Mouse (Mus musculus) olfactory bulb, adult 2 months (tissue): ENCODE data around the gene Olfr619. TPM values are rescaled to one million over a fixed set of nuclear protein-coding genes. Genes with fewer than 3 reads are reported as not detected.

Experiments
- H3K27ac ChIP-seq: fragments of 200-500 bp; 2 replicates; pipeline ENCODE4 v1.5.1; 2012; ENCODE audit warnings: low read depth, low read length; ENCODE audit not compliant: insufficient read depth
- H3K4me1 ChIP-seq: fragments of 200-500 bp; 2 replicates; pipeline ENCODE4 v1.6.1; 2012; ENCODE audit warnings: low read length; ENCODE audit not compliant: control insufficient read depth, insufficient read depth
- H3K4me3 ChIP-seq: fragments of 200-500 bp; 2 replicates; pipeline ENCODE4 v1.5.1; 2012; ENCODE audit warnings: mild to moderate bottlenecking, low read depth, low read length, moderate library complexity; ENCODE audit not compliant: insufficient read depth
- CTCF ChIP-seq: fragments of 200-500 bp; IDR thresholded peaks from 2 replicates; pipeline ENCODE4 v1.5.1; 2012; ENCODE audit warnings: low read depth, mild to moderate bottlenecking, low read length, moderate library complexity; ENCODE audit not compliant: insufficient read depth
- POLR2A ChIP-seq: fragments of 200-500 bp; IDR thresholded peaks from 2 replicates; pipeline ENCODE4 v1.6.1; 2012; ENCODE audit warnings: mild to moderate bottlenecking, low read depth, low read length, moderate library complexity; ENCODE audit not compliant: insufficient read depth
- WGBS: fragments of 180-500 bp; shearing (Covaris S2); methylation state at CpG from one replicate; pipeline ENCODE4 v1.1.7; 2018; 5-methylcytosine and 5-hydroxymethylcytosine counted together
- polyA plus RNA-seq: library from polyadenylated mRNA; stranded (reverse); fragments of >200 nt; gene quantifications from 2 replicates; pipeline ENCODE4 v1.2.4, GENCODE M21; 2012; ENCODE audit warnings: low replicate concordance; ENCODE audit not compliant: missing spikeins, insufficient read depth, insufficient read length

Olfr619 gene
- not detected in 2 replicates for polyA plus RNA-seq

DNA sequence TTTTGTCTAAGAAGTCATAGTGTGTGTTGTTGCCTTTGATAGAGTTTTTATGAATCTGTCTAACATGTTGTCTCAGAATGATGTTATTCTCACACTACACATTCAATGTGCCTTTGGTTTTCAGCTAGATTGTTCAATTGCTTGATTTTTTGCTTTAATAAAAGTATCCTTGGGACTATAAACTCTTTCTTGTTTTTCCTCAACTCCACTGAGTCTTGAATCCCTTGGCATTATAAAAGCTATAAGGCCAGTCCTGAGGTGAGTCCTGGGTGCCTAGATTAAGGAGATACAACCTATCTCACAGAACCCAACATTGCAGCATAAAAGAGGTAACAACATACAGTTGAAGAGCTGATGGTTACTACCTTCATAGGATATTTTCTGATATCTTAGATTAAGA is at the start of gene Olfr619:
Gene Olfr619 (plus strand): TSS at position 301 of the 400 bp plus-strand sequence.
- Histone ChIP-seq H3K4me3 (no peak within 1 kb of the TSS), H3K27ac (no peak within 1 kb of the TSS), H3K4me1 (no peaks in the 10 kb centered on the region)
- TF ChIP-seq POLR2A: no peak
- TF ChIP-seq CTCF: no peak

- no peak for TF ChIP-seq CTCF
- TF ChIP-seq POLR2A: no peak
- no peak within 1 kb of the TSS for H3K4me3 ChIP-seq
- no peak within 1 kb of the TSS for H3K27ac ChIP-seq
- H3K4me1 ChIP-seq: no peaks in the 10 kb centered on the region
- 84% methylated on average over 2 of the region's 2 CpGs for WGBS
Measured at GRCm38 (mm10) chr7:103555779-103556178, 44.6 kb upstream of the Olfr619 start, which contains the start of gene Olfr615. Olfr615 (plus strand) TSS chr7:103556079.

DNA sequence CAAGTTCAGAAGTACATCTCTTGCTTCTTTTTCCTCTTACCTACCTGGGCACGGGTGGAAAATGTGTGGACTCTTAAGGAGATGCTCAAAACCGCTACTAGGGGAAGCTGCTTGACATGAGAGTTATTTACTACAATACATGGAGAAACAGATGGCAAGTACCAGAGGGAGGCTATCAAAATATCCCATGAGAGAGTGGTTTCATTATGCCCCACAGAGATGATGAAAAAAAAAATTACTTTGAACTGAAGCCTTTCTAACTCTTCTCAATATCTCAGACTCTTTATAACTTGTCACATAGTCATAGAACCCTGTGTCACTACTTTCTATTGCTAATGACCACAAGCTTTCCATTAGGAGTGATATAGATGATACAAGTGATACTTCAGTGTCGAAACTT is 31.3 kb upstream of the Olfr619 start, which contains the start of gene Olfr616:
Gene Olfr616 (minus strand): TSS at position 101 of the 400 bp plus-strand sequence.
- Histone ChIP-seq H3K4me1 (no peaks in the 10 kb centered on the region), H3K27ac (no peak within 1 kb of the TSS), H3K4me3 (no peak within 1 kb of the TSS)
- no peak for TF ChIP-seq CTCF
- no peak for TF ChIP-seq POLR2A
- 84% methylated on average over 3 of the region's 3 CpGs for WGBS

DNA sequence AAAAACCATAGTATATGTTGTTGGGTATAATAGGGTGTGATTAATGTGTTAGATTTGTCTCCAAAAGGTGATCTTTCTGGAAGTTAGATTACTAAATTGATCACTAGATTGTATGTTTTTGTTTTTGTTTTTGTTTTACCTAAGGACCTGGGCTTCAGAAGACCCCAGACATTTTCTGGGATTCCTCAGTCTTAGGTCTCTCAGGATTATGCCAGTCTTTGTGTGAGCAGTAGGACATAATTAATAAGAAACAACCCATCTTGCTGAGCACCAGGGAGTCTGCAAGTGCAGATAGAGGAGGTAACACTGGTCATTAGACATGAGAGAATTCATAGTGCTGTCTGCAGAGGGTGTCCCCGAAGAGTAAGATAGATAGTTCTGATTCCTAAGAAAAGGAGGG is 27.6 kb upstream of the Olfr619 start, which contains the start of gene Olfr617:
Gene Olfr617 (plus strand): TSS at position 301 of the 400 bp plus-strand sequence.
- Histone ChIP-seq H3K27ac (no peak within 1 kb of the TSS), H3K4me1 (no peaks in the 10 kb centered on the region), H3K4me3 (no peak within 1 kb of the TSS)
- TF ChIP-seq CTCF: no peak
- no peak for TF ChIP-seq POLR2A
- 90% methylated on average over 1 of the region's 1 CpGs for WGBS

DNA sequence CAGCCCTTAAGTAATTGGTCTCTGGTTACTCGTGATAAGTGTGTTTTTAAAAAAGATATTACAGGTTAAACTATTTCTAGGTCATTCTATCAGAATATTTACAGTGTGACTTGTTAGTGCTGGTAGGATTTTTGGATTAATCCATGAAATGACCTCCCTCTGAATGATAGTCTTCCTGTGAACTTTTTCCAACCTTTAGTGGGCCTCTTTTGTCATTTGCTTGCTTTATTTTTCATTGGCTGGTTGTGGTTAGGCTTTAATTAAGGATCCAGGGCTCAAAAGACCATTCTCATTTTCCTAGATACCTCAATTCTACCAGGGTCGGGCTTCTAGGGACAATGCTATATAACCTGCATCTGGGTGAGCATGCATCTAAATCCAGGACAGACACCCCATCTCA is 10.6 kb upstream of the Olfr619 start, which contains the start of gene Olfr618:
Gene Olfr618 (plus strand): TSS at position 301 of the 400 bp plus-strand sequence.
- Histone ChIP-seq H3K4me1 (no peaks in the 10 kb centered on the region), H3K4me3 (no peak within 1 kb of the TSS), H3K27ac (no peak within 1 kb of the TSS)
- WGBS: 50% methylated on average over 2 of the region's 2 CpGs
- no peak for TF ChIP-seq CTCF
- TF ChIP-seq POLR2A: no peak

DNA sequence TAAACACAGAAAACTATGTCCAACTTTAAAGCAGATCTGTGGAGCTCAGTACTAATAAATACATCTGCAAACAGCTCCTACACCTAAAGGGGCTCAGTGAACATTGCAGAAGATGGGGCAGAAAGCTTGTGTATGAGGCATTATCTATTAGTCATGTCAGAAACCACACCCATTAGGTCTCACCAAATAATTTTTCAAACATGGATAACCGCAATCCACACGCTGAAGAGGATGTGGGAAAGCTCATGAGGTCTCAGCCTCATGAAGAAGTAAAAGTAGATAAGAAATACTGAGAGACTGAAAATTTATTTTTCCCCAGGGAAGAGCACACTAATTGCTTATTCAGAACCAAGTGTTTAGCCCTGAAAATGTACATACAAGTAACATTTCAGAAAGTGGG is 7.0 kb downstream of the Olfr619 start:
- no peak for TF ChIP-seq CTCF
- TF ChIP-seq POLR2A: no peak
- Histone ChIP-seq H3K27ac (no peak overlapping the region), H3K4me1 (no peaks in the 10 kb centered on the region), H3K4me3 (no peak overlapping the region)
- WGBS: 90% methylated on average over 2 of the region's 2 CpGs

GRCm38 (mm10) chr7:103612434-103612833 is 12.1 kb downstream of the Olfr619 start, which contains the start of gene Olfr620:
Olfr620 (minus strand) TSS chr7:103612534.
- Histone ChIP-seq H3K4me1 (no peaks in the 10 kb centered on the region), H3K27ac (no peak within 1 kb of the TSS), H3K4me3 (no peak within 1 kb of the TSS)
- WGBS: 74% methylated on average over 2 of the region's 2 CpGs
- TF ChIP-seq CTCF: no peak
- TF ChIP-seq POLR2A: no peak

- Histone ChIP-seq H3K4me1 (no peaks in the 10 kb centered on the region), H3K27ac (no peak overlapping the region), H3K4me3 (no peak overlapping the region)
- TF ChIP-seq POLR2A (no peak), CTCF (no peak)
Measured at GRCm38 (mm10) chr7:103636795-103637194, 36.4 kb downstream of the Olfr619 start.

DNA sequence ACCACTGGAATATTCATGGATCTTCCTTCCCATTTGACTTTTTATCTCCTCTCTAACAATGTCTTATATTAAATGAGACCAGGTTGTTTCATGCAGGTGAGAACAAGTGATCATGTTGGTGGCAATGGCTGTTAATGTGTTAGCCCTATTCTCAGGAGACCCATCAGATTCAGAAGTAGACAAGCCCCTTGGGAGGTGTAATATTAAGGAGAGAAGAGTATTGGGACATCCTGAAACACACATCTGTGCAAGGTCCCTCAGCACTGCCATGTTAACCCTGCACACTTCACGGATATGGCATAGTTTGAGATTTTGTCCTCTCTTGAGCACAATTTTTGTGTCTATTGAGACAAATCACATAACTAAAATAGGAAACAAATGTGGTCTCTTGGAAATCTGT is 42.2 kb downstream of the Olfr619 start, which contains the start of gene Olfr622:
Gene Olfr622 (minus strand): TSS at position 101 of the 400 bp plus-strand sequence.
- H3K27ac ChIP-seq: no peak within 1 kb of the TSS
- TF ChIP-seq POLR2A (no peak), CTCF (no peak)
- H3K4me1 ChIP-seq: no peaks in the 10 kb centered on the region
- WGBS: 78% methylated on average over 1 of the region's 1 CpGs
- no peak within 1 kb of the TSS for H3K4me3 ChIP-seq
